In the genomic region with DNA sequence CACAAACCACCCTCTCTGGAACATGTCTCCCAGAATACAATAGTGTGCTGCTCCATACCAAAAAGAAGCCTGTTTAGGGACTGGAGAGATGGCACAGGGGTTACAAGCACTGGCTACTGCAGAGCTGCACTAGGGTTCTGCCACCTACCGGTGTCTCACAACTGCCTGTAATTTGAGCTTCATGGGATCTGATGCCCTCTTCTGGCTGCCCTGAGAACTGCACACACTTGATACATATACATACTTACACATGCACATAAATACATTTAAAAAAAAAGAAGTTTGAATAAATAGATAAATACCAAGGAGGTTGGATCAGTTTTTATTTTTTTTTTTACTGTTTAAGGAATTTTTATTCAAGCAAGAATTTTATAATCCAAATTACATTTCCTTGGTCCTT, we compare ENCODE assay signal across 24 mouse cellular contexts. TPM values are rescaled to one million over a fixed set of nuclear protein-coding genes. Genes with fewer than 3 reads are reported as not detected.
DNase-seq lines count a peak whose midpoint lies in the region; ATAC-seq and TF ChIP-seq lines count a peak whose summit lies in the region.
"Had no signal": no experiment of that assay in that cellular context is flagged by ENCODE, and none has a peak within 500 bp of the region (broad histone marks: within the 10 kb centered on the region; RNA-seq: fewer than 3 reads in every experiment).

No protein-coding gene starts in this region.

- H3K9ac ChIP-seq in kidney, postnatal 0 days (ENCODE audit: low read depth, low read length): no peak overlapping the region
- H3K9ac ChIP-seq: forebrain, embryonic 13.5 days; hindbrain, embryonic 13.5 days; kidney, embryonic 15.5 days; lung, embryonic 15.5 days; neural tube, embryonic 13.5 days had no signal

- no peak overlapping the region for H3K4me2 ChIP-seq in kidney, postnatal 0 days (ENCODE audit: low read length)
- H3K4me2 ChIP-seq: forebrain, embryonic 13.5 days; heart, embryonic 11.5 days; hindbrain, embryonic 13.5 days; kidney, embryonic 15.5 days; liver, embryonic 11.5 days; lung, embryonic 15.5 days; neural tube, embryonic 13.5 days had no signal

- no peak overlapping the region for H3K4me3 ChIP-seq in kidney, postnatal 0 days (replicated peaks; ENCODE audit: low read depth, low read length)
- no peak overlapping the region for H3K4me3 ChIP-seq in testis, adult 2 months (ENCODE audit: control insufficient read depth, low read depth, low read length)
- H3K4me3 ChIP-seq: forebrain, embryonic 13.5 days; hindbrain, embryonic 13.5 days; kidney, embryonic 15.5 days; lung, embryonic 15.5 days; midbrain, embryonic 10.5 days; neural tube, embryonic 13.5 days had no signal

- no peaks in the 10 kb centered on the region for H3K27me3 ChIP-seq in kidney, postnatal 0 days (ENCODE audit: insufficient read depth, low read length)
- H3K27me3 ChIP-seq in testis, adult 2 months (ENCODE audit: control insufficient read depth, insufficient read depth, low read length): no peaks in the 10 kb centered on the region
- H3K27me3 ChIP-seq: forebrain, embryonic 13.5 days; hindbrain, embryonic 13.5 days; kidney, embryonic 15.5 days; lung, embryonic 15.5 days; neural tube, embryonic 13.5 days had no signal

- DNase-seq in kidney, postnatal 0 days (ENCODE audit: low spot score): no peak
- DNase-seq in kidney, postnatal 4 days: no peak
- DNase-seq in testis, postnatal 14 days (ENCODE audit: low spot score): no peak
- peak; percentile 76 for DNase-seq in R1 (ENCODE audit: low read depth, low spot score)
- DNase-seq in left cerebral cortex, adult 11 months (ENCODE audit: low spot score): no peak
- DNase-seq: adrenal gland, adult 2 months; cerebellum, adult 9-11 months; heart, postnatal 14 days; thymus, adult 18-20 months had no signal

- no peak overlapping the region for H3K27ac ChIP-seq in kidney, postnatal 0 days
- no peak overlapping the region for H3K27ac ChIP-seq in testis, adult 2 months (ENCODE audit: control insufficient read depth, insufficient read depth, low read depth, low read length)
- H3K27ac ChIP-seq: forebrain, embryonic 13.5 days; hindbrain, embryonic 13.5 days; kidney, embryonic 15.5 days; lung, embryonic 15.5 days; macrophage; midbrain, embryonic 10.5 days; neural tube, embryonic 13.5 days had no signal

- no peaks in the 10 kb centered on the region for H3K4me1 ChIP-seq in kidney, postnatal 0 days (replicated peaks; ENCODE audit: insufficient read depth, low read length)
- no peaks in the 10 kb centered on the region for H3K4me1 ChIP-seq in testis, adult 2 months (ENCODE audit: control insufficient read depth, insufficient read depth, low read length)
- H3K4me1 ChIP-seq: forebrain, embryonic 13.5 days; hindbrain, embryonic 13.5 days; lung, embryonic 15.5 days; midbrain, embryonic 10.5 days; neural tube, embryonic 13.5 days had no signal

- peak; percentile 35; the same call in 1 of the 2 replicates for TF ChIP-seq CTCF in kidney, postnatal 0 days (IDR thresholded peaks at IDR 0.05; ENCODE audit: low read depth)
- TF ChIP-seq CTCF in testis, adult 2 months (IDR thresholded peaks at IDR 0.05; ENCODE audit: control insufficient read depth, insufficient read depth, insufficient replicate concordance, low read depth, low read length): peak; percentile 42; the same call in 1 of the 2 replicates

- WGBS in kidney, postnatal 0 days: 88% methylated on average over 1 of the region's 1 CpGs

- no peaks in the 10 kb centered on the region for H3K36me3 ChIP-seq in kidney, postnatal 0 days (ENCODE audit: insufficient read depth, low read length)
- no peaks in the 10 kb centered on the region for H3K36me3 ChIP-seq in testis, adult 2 months (ENCODE audit: control insufficient read depth, insufficient read depth, low read length)
- H3K36me3 ChIP-seq: hindbrain, embryonic 13.5 days; kidney, embryonic 15.5 days; lung, embryonic 15.5 days; midbrain, embryonic 10.5 days; neural tube, embryonic 13.5 days had no signal

- no peak for TF ChIP-seq POLR2A in testis, adult 2 months (IDR thresholded peaks at IDR 0.05; ENCODE audit: control insufficient read depth, low read depth, low read length)

- ATAC-seq in kidney, postnatal 0 days (replicated peaks; ENCODE audit: low FRiP score, low read depth): no peak
- ATAC-seq in frontal cortex, adult (ENCODE audit: low TSS enrichment): no peak
- ATAC-seq: forebrain, embryonic 13.5 days had no signal

- H3K9me3 ChIP-seq in kidney, postnatal 0 days (replicated peaks; ENCODE audit: low read length): no peaks in the 10 kb centered on the region
- H3K9me3 ChIP-seq: hindbrain, embryonic 13.5 days; kidney, embryonic 15.5 days; lung, embryonic 15.5 days had no signal

RNA-seq across cellular contexts. Expression of gene E030025P04Rik, which starts 28.1 kb away (rescaled TPM):
- polyA plus RNA-seq in kidney, postnatal 0 days (2015; fragmentation: Nextera tagmentation; extraction: Ambion mirVana): not detected in 2 replicates
- not detected in 2 replicates for polyA plus RNA-seq in testis, adult 2 months (2012; rRNA removed)
- polyA plus RNA-seq: adrenal gland, adult 2 months; cortical plate, adult 2 months; embryonic facial prominence, embryonic 11.5 days; forebrain, embryonic 13.5 days; heart, embryonic 11.5 days; hindbrain, embryonic 13.5 days; intestine, embryonic 14.5 days; kidney, embryonic 15.5 days; limb, embryonic 11.5 days; liver, embryonic 11.5 days; macrophage; midbrain, embryonic 10.5 days; neural tube, embryonic 13.5 days had no signal
